Mouse (Mus musculus): ENCODE measurements around the gene Klhl36.

The Klhl36 gene

GRCm38 (mm10) chr8:119883281-119883680 lies 21.2 kb downstream of the Klhl36 start:
- DNase-seq (ENCODE audit: low spot score in 2 of 2): no peak

- DNase-seq (ENCODE audit: low spot score in 2 of 2): peak in 1 of 2 experiments; percentile 29
These were observed 23.5 kb downstream of the Klhl36 start for GRCm38 (mm10) chr8:119885612-119886011.

GRCm38 (mm10) chr8:119887130-119887529 lies 25.1 kb downstream of the Klhl36 start:
- no peak for DNase-seq (ENCODE audit: low spot score in 2 of 2)

GRCm38 (mm10) chr8:119888012-119888411 lies 25.9 kb downstream of the Klhl36 start:
- DNase-seq (ENCODE audit: low spot score in 2 of 2): no peak

- no peak for DNase-seq (ENCODE audit: low spot score in 2 of 2)
These were observed 35.0 kb downstream of the Klhl36 start for GRCm38 (mm10) chr8:119897069-119897468.

- DNase-seq (ENCODE audit: low spot score in 2 of 2): no peak
These were observed 35.9 kb downstream of the Klhl36 start for GRCm38 (mm10) chr8:119897933-119898332.

- DNase-seq (ENCODE audit: low spot score in 2 of 2): no peak
These were observed 39.3 kb downstream of the Klhl36 start for GRCm38 (mm10) chr8:119901349-119901748.

- DNase-seq (ENCODE audit: low spot score in 2 of 2): no peak
These were observed 39.9 kb downstream of the Klhl36 start for GRCm38 (mm10) chr8:119901952-119902351.

- DNase-seq (ENCODE audit: low spot score in 2 of 2): no peak
These were observed 42.4 kb downstream of the Klhl36 start for GRCm38 (mm10) chr8:119904323-119904911.

GRCm38 (mm10) chr8:119909944-119910546 lies 48.0 kb downstream of the Klhl36 start, which contains the start of gene Usp10:
TSS of gene Usp10 (plus strand) at chr8:119910360.
- DNase-seq (ENCODE audit: low spot score in 2 of 2): no peak

GRCm38 (mm10) chr8:119910547-119911257 lies 48.6 kb downstream of the Klhl36 start, which contains the start of gene Gm20388:
TSS of gene Gm20388 (plus strand) at chr8:119910841.
- peak; percentile 90 to 91 for DNase-seq (ENCODE audit: low spot score in 2 of 2)

GRCm38 (mm10) chr8:119911258-119911962 lies 49.3 kb downstream of the Klhl36 start:
- DNase-seq (ENCODE audit: low spot score in 2 of 2): no peak

GRCm38 (mm10) chr8:119912643-119913042 lies 50.6 kb downstream of the Klhl36 start:
- no peak for DNase-seq (ENCODE audit: low spot score in 2 of 2)

GRCm38 (mm10) chr8:119913181-119913580 lies 51.1 kb downstream of the Klhl36 start:
- no peak for DNase-seq (ENCODE audit: low spot score in 2 of 2)

- DNase-seq (ENCODE audit: low spot score in 2 of 2): no peak
These were observed 52.1 kb downstream of the Klhl36 start for GRCm38 (mm10) chr8:119914161-119914560.

- DNase-seq (ENCODE audit: low spot score in 2 of 2): no peak
These were observed 53.2 kb downstream of the Klhl36 start for GRCm38 (mm10) chr8:119915298-119915697.

- DNase-seq (ENCODE audit: low spot score in 2 of 2): no peak
These were observed 54.3 kb downstream of the Klhl36 start for GRCm38 (mm10) chr8:119916237-119916892.

- no peak for DNase-seq (ENCODE audit: low spot score in 2 of 2)
These were observed 55.3 kb downstream of the Klhl36 start for GRCm38 (mm10) chr8:119917415-119917814.

GRCm38 (mm10) chr8:119918155-119918567 lies 56.1 kb downstream of the Klhl36 start:
- no peak for DNase-seq (ENCODE audit: low spot score in 2 of 2)

GRCm38 (mm10) chr8:119923259-119923658 lies 61.2 kb downstream of the Klhl36 start:
- no peak for DNase-seq (ENCODE audit: low spot score in 2 of 2)

- no peak for DNase-seq (ENCODE audit: low spot score in 2 of 2)
These were observed 63.4 kb downstream of the Klhl36 start for GRCm38 (mm10) chr8:119925428-119925827.

- no peak for DNase-seq (ENCODE audit: low spot score in 2 of 2)
These were observed 64.4 kb downstream of the Klhl36 start for GRCm38 (mm10) chr8:119926474-119926873.

Measured in urinary bladder, postnatal 4 days (tissue).